Mouse (Mus musculus) forebrain, embryonic 14.5 days (tissue): ENCODE measurements around the gene Ick. TPM values are rescaled to one million over a fixed set of nuclear protein-coding genes. Genes with fewer than 3 reads are reported as not detected.
"Not testable (repeated sequence)": the region's sequence is repeated elsewhere in the genome, so short reads cannot be mapped to it uniquely, and the experiment has no call there.

Experiments used
- ATAC-seq: fragments of 200-750 bp; cut with Nextera tagmentation; 2 replicates; pipeline ENCODE4 v1.8.0; 2017; ENCODE audit warnings: mild to moderate bottlenecking, moderate library complexity
- DNase-seq: peaks from one replicate; pipeline ENCODE4 v3.0.0-alpha.2; 2015; ENCODE audit warnings: low spot score
- H3K27ac ChIP-seq: fragments of 300-500 bp; sonication (generic); 2 replicates; pipeline ENCODE4 v1.5.1; 2014; ENCODE audit warnings: low read depth, mild to moderate bottlenecking, control low read depth, low read length, moderate library complexity
- H3K27me3 ChIP-seq: fragments of 300-500 bp; sonication (generic); replicated peaks from 2 replicates; pipeline ENCODE4 v1.6.1; 2014; ENCODE audit warnings: low read length, control low read depth, mixed read lengths; ENCODE audit not compliant: control insufficient read depth, insufficient read depth
- H3K36me3 ChIP-seq: fragments of 300-500 bp; sonication (generic); 2 replicates; pipeline ENCODE4 v1.6.1; 2014; ENCODE audit warnings: low read length, control low read depth; ENCODE audit not compliant: control insufficient read depth, insufficient read depth
- H3K4me1 ChIP-seq: fragments of 300-500 bp; sonication (generic); 2 replicates; pipeline ENCODE4 v1.6.1; 2014; ENCODE audit warnings: antibody characterized with exemption, low read length, control low read depth; ENCODE audit not compliant: control insufficient read depth, insufficient read depth
- H3K4me2 ChIP-seq: fragments of 300-500 bp; sonication (generic); 2 replicates; pipeline ENCODE4 v1.6.1; 2014; ENCODE audit warnings: mild to moderate bottlenecking, control low read depth, low read length
- H3K4me3 ChIP-seq: fragments of 300-500 bp; sonication (generic); 2 replicates; pipeline ENCODE4 v1.5.1; 2014; ENCODE audit warnings: low read depth, low read length, control low read depth
- H3K9ac ChIP-seq: fragments of 300-500 bp; sonication (generic); 2 replicates; pipeline ENCODE4 v1.6.1; 2014; ENCODE audit warnings: mild to moderate bottlenecking, low read length, control low read depth, moderate library complexity
- H3K9me3 ChIP-seq: fragments of 300-500 bp; sonication (generic); replicated peaks from 2 replicates; pipeline ENCODE4 v1.6.1; 2016; ENCODE audit warnings: low read length, control low read depth, mixed read lengths; ENCODE audit not compliant: control insufficient read depth
- WGBS: fragments of 180-500 bp; shearing (Covaris S2); extraction: QIAGEN DNeasy Blood & Tissue Kit; methylation state at CpG from one replicate; pipeline ENCODE4 v1.1.7; 2014; 5-methylcytosine and 5-hydroxymethylcytosine counted together
- polyA plus RNA-seq: library from polyadenylated mRNA; unstranded; fragments of >200 nt; fragmentation: Nextera tagmentation; extraction: Ambion mirVana; gene quantifications from 2 replicates; pipeline ENCODE4 v1.2.1, GENCODE M21; 2014

The Ick gene
- polyA plus RNA-seq, 1 experiment from 2014 or later = 30.6 TPM

DNA sequence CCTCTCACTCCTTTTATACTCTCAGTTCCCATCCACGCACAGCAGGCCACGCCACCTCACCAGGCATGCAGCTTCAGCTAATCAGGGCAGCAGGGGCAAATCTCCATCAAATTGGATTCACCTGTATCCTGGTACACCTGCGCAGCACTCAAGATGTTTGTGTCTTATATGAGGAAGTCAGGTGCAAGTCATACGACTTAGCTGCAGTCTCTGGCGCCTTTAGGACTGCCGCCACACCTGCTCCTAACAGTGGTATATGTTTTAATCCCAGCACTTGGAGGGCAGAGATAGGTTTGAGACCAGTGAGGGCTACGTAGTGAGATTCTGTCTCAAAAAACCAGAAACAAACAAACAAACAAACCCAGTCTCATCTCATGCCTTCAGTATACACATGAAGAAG lies 73.5 kb downstream of the Ick start, which contains the start of gene Gsta4:
Gene Gsta4 (plus strand): TSS at position 301 of the 400 bp plus-strand sequence.
- not testable (repeated sequence) for H3K4me1 ChIP-seq, ATAC-seq, H3K4me3 ChIP-seq, H3K36me3 ChIP-seq, DNase-seq, H3K9ac ChIP-seq, H3K27ac ChIP-seq, H3K4me2 ChIP-seq, H3K9me3 ChIP-seq, H3K27me3 ChIP-seq
- WGBS = 91% methylated on average over 4 of the region's 7 CpGs

- Histone ChIP-seq H3K36me3 (no peaks in the 10 kb centered on the region), H3K4me2 (no peak overlapping the region), H3K4me3 (no peak overlapping the region), H3K4me1 (no peaks in the 10 kb centered on the region), H3K27ac (no peak overlapping the region), H3K27me3 (no peaks in the 10 kb centered on the region), H3K9me3 (no peaks in the 10 kb centered on the region), H3K9ac (no peak overlapping the region)
- 89% methylated on average over 9 of the region's 9 CpGs for WGBS
- DNase-seq (no peak), ATAC-seq (no peak)
Observed at GRCm38 (mm10) chr9:78185686-78186085, 76.7 kb downstream of the Ick start.

- ATAC-seq (no peak), DNase-seq (no peak)
- Histone ChIP-seq H3K9me3 (no peaks in the 10 kb centered on the region), H3K4me1 (peaks cover 12% of the 10 kb centered on the region), H3K27ac (no peak overlapping the region), H3K4me3 (no peak overlapping the region), H3K9ac (no peak overlapping the region), H3K36me3 (no peaks in the 10 kb centered on the region), H3K4me2 (no peak overlapping the region), H3K27me3 (no peaks in the 10 kb centered on the region)
- 79% methylated on average over 8 of the region's 8 CpGs for WGBS
Observed at GRCm38 (mm10) chr9:78188910-78189309, 79.9 kb downstream of the Ick start.

GRCm38 (mm10) chr9:78190651-78191634 lies 82.0 kb downstream of the Ick start:
- peak; percentile 27; the same call in 1 of the 2 replicates for ATAC-seq
- no peaks in the 10 kb centered on the region for H3K9me3 ChIP-seq
- no peaks in the 10 kb centered on the region for H3K27me3 ChIP-seq
- DNase-seq = peak; percentile 24
- peak overlapping the region; percentile 35 for H3K4me3 ChIP-seq
- peak overlapping the region; percentile 63 for H3K4me2 ChIP-seq
- peak overlapping the region; percentile 40; the same call in 1 of the 2 replicates for H3K9ac ChIP-seq
- peaks cover 12% of the 10 kb centered on the region for H3K4me1 ChIP-seq
- WGBS = 1% methylated on average over 19 of the region's 19 CpGs
- no peak overlapping the region for H3K27ac ChIP-seq
- H3K36me3 ChIP-seq = no peaks in the 10 kb centered on the region

GRCm38 (mm10) chr9:78191736-78192135 lies 82.7 kb downstream of the Ick start:
- H3K27ac ChIP-seq = no peak overlapping the region
- H3K36me3 ChIP-seq = no peaks in the 10 kb centered on the region
- H3K27me3 ChIP-seq = no peaks in the 10 kb centered on the region
- H3K4me3 ChIP-seq = peak overlapping the region; percentile 35
- DNase-seq (peak; percentile 85), ATAC-seq (peak; percentile 61)
- H3K9me3 ChIP-seq = no peaks in the 10 kb centered on the region
- under 1% methylated on average over 18 of the region's 18 CpGs for WGBS
- peak overlapping the region; percentile 40 for H3K9ac ChIP-seq
- peaks cover 12% of the 10 kb centered on the region for H3K4me1 ChIP-seq
- H3K4me2 ChIP-seq = peak overlapping the region; percentile 63

GRCm38 (mm10) chr9:78193902-78194597 lies 85.1 kb downstream of the Ick start:
- Histone ChIP-seq H3K9me3 (no peaks in the 10 kb centered on the region), H3K4me2 (no peak overlapping the region), H3K9ac (no peak overlapping the region), H3K36me3 (no peaks in the 10 kb centered on the region), H3K4me1 (peaks cover 12% of the 10 kb centered on the region), H3K27me3 (no peaks in the 10 kb centered on the region), H3K4me3 (no peak overlapping the region), H3K27ac (no peak overlapping the region)
- ATAC-seq (peak; percentile 28; the same call in 1 of the 2 replicates), DNase-seq (peak; percentile 86)
- WGBS = 48% methylated on average over 9 of the region's 9 CpGs

DNA sequence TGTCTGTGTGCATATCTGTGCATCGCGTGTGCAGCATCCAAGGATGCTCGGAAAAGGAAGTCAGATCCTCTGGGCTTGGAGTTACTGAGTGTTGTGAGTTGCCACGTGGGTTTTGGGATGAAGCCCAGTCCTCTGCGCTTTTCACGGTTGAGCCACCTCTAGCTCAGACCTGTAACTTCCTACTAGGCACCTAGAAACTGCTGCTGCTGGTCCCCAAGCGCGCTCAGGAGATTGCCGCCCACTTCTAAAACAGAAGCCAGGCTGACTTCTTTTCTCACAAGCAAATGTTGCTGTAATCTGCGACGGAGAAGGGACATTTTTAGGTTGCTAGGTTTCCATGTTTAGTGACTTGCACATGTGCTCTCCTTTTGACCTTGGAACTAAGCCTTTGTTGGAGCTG lies 86.0 kb downstream of the Ick start:
- H3K4me3 ChIP-seq = no peak overlapping the region
- H3K9me3 ChIP-seq = no peaks in the 10 kb centered on the region
- DNase-seq (no peak), ATAC-seq (no peak)
- peaks cover 12% of the 10 kb centered on the region for H3K4me1 ChIP-seq
- 85% methylated on average over 11 of the region's 11 CpGs for WGBS
- no peak overlapping the region for H3K9ac ChIP-seq
- H3K27ac ChIP-seq = no peak overlapping the region
- H3K27me3 ChIP-seq = no peaks in the 10 kb centered on the region
- no peak overlapping the region for H3K4me2 ChIP-seq
- no peaks in the 10 kb centered on the region for H3K36me3 ChIP-seq

- H3K27ac ChIP-seq = no peak overlapping the region
- no peaks in the 10 kb centered on the region for H3K4me1 ChIP-seq
- no peak overlapping the region for H3K4me2 ChIP-seq
- H3K9me3 ChIP-seq = no peaks in the 10 kb centered on the region
- H3K36me3 ChIP-seq = no peaks in the 10 kb centered on the region
- no peak overlapping the region for H3K4me3 ChIP-seq
- DNase-seq = no peak
- H3K9ac ChIP-seq = no peak overlapping the region
- ATAC-seq = no peak
- no peaks in the 10 kb centered on the region for H3K27me3 ChIP-seq
- WGBS = 92% methylated on average over 9 of the region's 9 CpGs
Observed at GRCm38 (mm10) chr9:78197801-78198200, 88.8 kb downstream of the Ick start.
